Mouse (Mus musculus) urinary bladder, postnatal 36 days (tissue): Measurements from ENCODE around the gene Fbf1.
A peak's percentile ranks its signal among the peaks of the same experiment; 100 is the strongest.
"Not testable (repeated sequence)": the region's sequence is repeated elsewhere in the genome, so short reads cannot be mapped to it uniquely, and the experiment has no call there.

Source experiments
- DNase-seq, 2 experiments: peaks; one replicate each; pipeline ENCODE4 v3.0.0; 2022; ENCODE audit warnings: low spot score in 2 of 2, mixed read lengths in 1 of 2

Gene Fbf1

GRCm38 (mm10) chr11:116133497-116133896 is 34.5 kb downstream of the Fbf1 start:
- no peak for DNase-seq

- no peak for DNase-seq
Observed at GRCm38 (mm10) chr11:116132366-116133333, 35.3 kb downstream of the Fbf1 start.

- DNase-seq, result no peak
Observed at GRCm38 (mm10) chr11:116131349-116132170, 36.4 kb downstream of the Fbf1 start.

- peak; percentile 81 to 91 for DNase-seq
Observed at GRCm38 (mm10) chr11:116130488-116131205, 37.3 kb downstream of the Fbf1 start, which contains the start of gene Trim65. Gene Trim65 (minus strand): TSS chr11:116131128.

GRCm38 (mm10) chr11:116129993-116130487 is 37.9 kb downstream of the Fbf1 start:
- DNase-seq, result no peak

GRCm38 (mm10) chr11:116129091-116129790 is 38.7 kb downstream of the Fbf1 start:
- DNase-seq, result no peak

- no peak for DNase-seq
Observed at GRCm38 (mm10) chr11:116127986-116128385, 40.0 kb downstream of the Fbf1 start.

GRCm38 (mm10) chr11:116127156-116127980 is 40.6 kb downstream of the Fbf1 start, which contains the start of gene Trim47:
Gene Trim47 (minus strand): TSS chr11:116127210.
- peak; percentile 49 to 77 for DNase-seq

- DNase-seq, result no peak
Observed at GRCm38 (mm10) chr11:116126261-116126660, 41.7 kb downstream of the Fbf1 start.

GRCm38 (mm10) chr11:116121731-116122245 is 46.2 kb downstream of the Fbf1 start:
- DNase-seq, result not testable (repeated sequence)

GRCm38 (mm10) chr11:116117819-116118218 is 50.1 kb downstream of the Fbf1 start:
- DNase-seq, result no peak

GRCm38 (mm10) chr11:116117241-116117640 is 50.7 kb downstream of the Fbf1 start:
- DNase-seq, result no peak

GRCm38 (mm10) chr11:116111611-116112203 is 56.3 kb downstream of the Fbf1 start:
- DNase-seq, result no peak

GRCm38 (mm10) chr11:116111067-116111466 is 56.9 kb downstream of the Fbf1 start:
- DNase-seq, result no peak

GRCm38 (mm10) chr11:116110540-116110939 is 57.4 kb downstream of the Fbf1 start:
- DNase-seq, result no peak

- peak; percentile 77 to 83 for DNase-seq
Observed at GRCm38 (mm10) chr11:116110131-116110530, 57.8 kb downstream of the Fbf1 start.

GRCm38 (mm10) chr11:116109441-116110081 is 58.4 kb downstream of the Fbf1 start:
- no peak for DNase-seq

GRCm38 (mm10) chr11:116108464-116109137 is 59.4 kb downstream of the Fbf1 start:
- peak; percentile 57 to 81 for DNase-seq
